Mouse (Mus musculus): ENCODE measurements at regions not wholly inside any gene's neighbourhood (a gene's known extent, or its start where the extent isn't known, plus 50 kb on each side); places are given as distances from the start of the nearest gene placed in this dataset.

DNA sequence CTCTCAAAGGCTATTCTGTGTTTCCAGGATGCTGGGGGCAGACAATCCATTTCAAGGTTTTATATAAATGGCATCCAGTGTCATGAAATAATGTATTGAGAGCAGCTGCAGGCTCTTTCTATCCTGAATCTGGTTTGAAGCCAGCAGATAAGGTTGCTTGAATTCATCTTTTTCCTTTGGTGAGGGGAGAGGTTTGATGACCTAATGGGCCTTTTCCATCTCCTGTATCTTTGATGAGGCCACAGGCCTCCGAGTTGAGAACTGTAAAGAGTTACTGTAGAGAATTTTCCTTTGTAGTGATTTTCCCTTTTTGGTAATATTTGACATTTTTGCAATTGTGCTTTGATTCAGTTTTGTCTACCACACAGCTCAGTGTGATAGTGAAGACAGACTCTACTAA lies 458.8 kb upstream of the 1700008P02Rik start:
- TF ChIP-seq CTCF (IDR thresholded peaks at IDR 0.05; ENCODE audit: borderline replicate concordance, extremely low read depth, insufficient read depth, insufficient read length) (no peak), POLR2A (IDR thresholded peaks at IDR 0.05; ENCODE audit: borderline replicate concordance, extremely low read depth, insufficient read depth, insufficient read length, poor library complexity, severe bottlenecking) (no peak)
